Mouse (Mus musculus): Measurements from ENCODE around the gene Pla2g4d.

- TF ChIP-seq CTCF (IDR thresholded peaks at IDR 0.05; ENCODE audit: extremely low read depth, insufficient read length, insufficient replicate concordance, low read depth, low read length) (no peak), POLR2A (IDR thresholded peaks at IDR 0.05; ENCODE audit: low read depth, low read length) (no peak)
Observed at GRCm38 (mm10) chr2:120242791-120243467, 46.1 kb downstream of the Pla2g4d start.

Measured in small intestine, adult 2 months (tissue).